Mouse (Mus musculus): Measurements from ENCODE around the gene Msantd2.
A peak's percentile ranks its signal among the peaks of the same experiment; 100 is the strongest.

Gene Msantd2

GRCm38 (mm10) chr9:37541851-37542642 is 52.9 kb downstream of the Msantd2 start:
- no peak for DNase-seq (ENCODE audit: low spot score in 2 of 2)

- DNase-seq (ENCODE audit: low spot score in 2 of 2): no peak
These were observed 54.8 kb downstream of the Msantd2 start for GRCm38 (mm10) chr9:37543869-37544440.

- peak; percentile 76 to 80 for DNase-seq (ENCODE audit: low spot score in 2 of 2)
These were observed 55.5 kb downstream of the Msantd2 start for GRCm38 (mm10) chr9:37544447-37545165.

- DNase-seq (ENCODE audit: low spot score in 2 of 2): no peak
These were observed 56.1 kb downstream of the Msantd2 start for GRCm38 (mm10) chr9:37545166-37545610.

GRCm38 (mm10) chr9:37545847-37546452 is 56.8 kb downstream of the Msantd2 start:
- no peak for DNase-seq (ENCODE audit: low spot score in 2 of 2)

GRCm38 (mm10) chr9:37546889-37547288 is 57.8 kb downstream of the Msantd2 start:
- no peak for DNase-seq (ENCODE audit: low spot score in 2 of 2)

GRCm38 (mm10) chr9:37550435-37550834 is 61.3 kb downstream of the Msantd2 start:
- DNase-seq (ENCODE audit: low spot score in 2 of 2): no peak

- no peak for DNase-seq (ENCODE audit: low spot score in 2 of 2)
These were observed 62.8 kb downstream of the Msantd2 start for GRCm38 (mm10) chr9:37551751-37552531.

GRCm38 (mm10) chr9:37552536-37553293 is 63.6 kb downstream of the Msantd2 start, which contains the start of gene Nrgn:
Nrgn (minus strand) TSS chr9:37552904.
- DNase-seq (ENCODE audit: low spot score in 2 of 2): peak; percentile 86 to 93

- no peak for DNase-seq (ENCODE audit: low spot score in 2 of 2)
These were observed 65.2 kb downstream of the Msantd2 start for GRCm38 (mm10) chr9:37554279-37554678.

GRCm38 (mm10) chr9:37554838-37555748 is 66.0 kb downstream of the Msantd2 start, which contains the start of gene Siae:
Siae (plus strand) TSS chr9:37555698.
- no peak for DNase-seq (ENCODE audit: low spot score in 2 of 2)

- DNase-seq (ENCODE audit: low spot score in 2 of 2): no peak
These were observed 67.2 kb downstream of the Msantd2 start for GRCm38 (mm10) chr9:37556366-37556765.

GRCm38 (mm10) chr9:37560617-37561016 is 71.5 kb downstream of the Msantd2 start:
- DNase-seq (ENCODE audit: low spot score in 2 of 2): no peak

GRCm38 (mm10) chr9:37563805-37564204 is 74.7 kb downstream of the Msantd2 start:
- no peak for DNase-seq (ENCODE audit: low spot score in 2 of 2)

GRCm38 (mm10) chr9:37567019-37567418 is 77.9 kb downstream of the Msantd2 start:
- DNase-seq (ENCODE audit: low spot score in 2 of 2): no peak

- no peak for DNase-seq (ENCODE audit: low spot score in 2 of 2)
These were observed 78.3 kb downstream of the Msantd2 start for GRCm38 (mm10) chr9:37567454-37567853.

GRCm38 (mm10) chr9:37567892-37568604 is 78.9 kb downstream of the Msantd2 start:
- DNase-seq (ENCODE audit: low spot score in 2 of 2): peak; percentile 70 to 84

- no peak for DNase-seq (ENCODE audit: low spot score in 2 of 2)
These were observed 79.6 kb downstream of the Msantd2 start for GRCm38 (mm10) chr9:37568605-37569214.
